Mouse (Mus musculus) adrenal gland, adult 18-20 months (tissue): ENCODE data around the gene Egfem1. TPM values are rescaled to one million over a fixed set of nuclear protein-coding genes. Genes with fewer than 3 reads are reported as not detected.

Source experiments
- microRNA-seq, 2 experiments: library from miRNA; unstranded; fragments of <30 nt; microRNA quantifications; one replicate each; pipeline ENCODE4 v1.2.0; 2021; ENCODE audit warnings: borderline number of aligned reads in 2 of 2
- total RNA-seq, 2 experiments: library from RNA; stranded (reverse); gene quantifications; 1 replicate in 1 of 2; 2 replicates in 1 of 2; pipeline ENCODE4 v1.2.3; 2021

The Egfem1 gene
- total RNA-seq, 2 experiments from 2014 or later = not detected

Small RNAs within 50 kb of the gene (microRNA-seq; reads per million reads assigned to microRNA genes)
- gene Mir21b = 0 reads per million in 2 experiments
- 0 to 1.4 reads per million in 2 experiments for gene Mir551b

Other genes starting within 250 kb of the Egfem1 start
- gene Gm1527, start 189.4 kb upstream of the Egfem1 start, total RNA-seq = not detected